Mouse (Mus musculus) frontal cortex, adult (tissue): ENCODE data around the gene Map3k9.

Source experiments
- ATAC-seq: cut with Nextera tagmentation; 2 replicates; pipeline ENCODE4 v1.9.2; 2017; ENCODE audit warnings: mild to moderate bottlenecking, moderate library complexity, mixed read lengths; ENCODE audit not compliant: low TSS enrichment

Map3k9 gene

DNA sequence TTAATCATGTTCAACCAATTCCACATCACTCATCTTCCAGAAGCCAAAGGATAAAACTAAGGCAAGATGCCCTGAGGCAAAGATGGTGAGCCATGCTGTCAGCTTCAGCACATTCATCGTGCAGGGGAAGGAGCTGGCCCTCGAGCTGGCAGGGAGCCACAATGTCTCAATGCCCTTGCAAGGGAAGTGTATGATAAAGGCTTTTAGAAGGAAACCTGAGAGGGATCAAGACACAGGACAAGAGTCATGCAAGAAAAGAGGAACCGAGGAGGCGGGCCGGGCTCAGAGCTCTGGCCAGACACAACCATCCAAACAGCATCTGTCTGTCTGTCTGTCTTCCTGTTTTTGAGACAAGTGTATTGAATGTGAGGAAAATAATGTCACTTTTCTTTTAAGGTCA lies 61.8 kb downstream of the Map3k9 start:
- 0 out of 2 replicates have a peak, but pooled peaks have one; percentile 23 for ATAC-seq

DNA sequence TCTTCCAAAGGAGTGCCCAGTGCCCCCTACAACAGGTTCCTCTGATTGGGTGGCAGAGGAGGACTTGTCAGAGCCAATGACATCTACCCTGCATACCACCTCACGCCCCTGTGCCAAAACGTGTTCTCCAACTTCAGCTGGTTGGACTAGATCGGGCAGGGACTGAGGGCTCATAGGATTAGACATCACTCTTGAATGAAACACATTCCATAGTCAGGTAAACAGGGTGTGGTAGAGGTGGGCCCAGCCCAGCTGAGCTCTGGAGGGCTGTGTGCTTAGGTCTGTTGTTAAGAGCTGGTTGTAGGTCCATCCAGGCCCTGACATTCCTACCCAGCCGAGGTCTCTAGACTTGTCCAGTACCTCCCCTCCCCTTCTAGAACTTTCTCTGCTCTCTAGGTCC lies 68.4 kb downstream of the Map3k9 start:
- ATAC-seq: no peak

DNA sequence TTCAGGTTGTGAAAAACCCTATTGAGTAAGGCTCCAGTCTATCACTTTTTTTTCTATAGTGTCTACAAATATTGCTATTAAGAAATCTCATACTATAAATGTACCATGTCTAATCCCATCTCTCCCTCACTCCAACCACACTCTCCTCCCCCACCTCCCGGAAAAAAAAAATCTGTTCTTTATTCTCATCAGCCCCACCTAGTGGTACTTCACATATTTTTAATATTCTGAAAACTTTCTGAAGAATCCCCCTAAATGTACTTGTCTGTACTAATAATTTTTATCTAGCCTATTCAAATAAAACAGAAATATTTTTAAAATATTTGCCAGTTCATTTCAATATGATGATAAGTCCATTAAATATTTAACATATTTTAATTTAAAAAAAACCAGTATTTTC lies 78.1 kb downstream of the Map3k9 start:
- no peak for ATAC-seq

DNA sequence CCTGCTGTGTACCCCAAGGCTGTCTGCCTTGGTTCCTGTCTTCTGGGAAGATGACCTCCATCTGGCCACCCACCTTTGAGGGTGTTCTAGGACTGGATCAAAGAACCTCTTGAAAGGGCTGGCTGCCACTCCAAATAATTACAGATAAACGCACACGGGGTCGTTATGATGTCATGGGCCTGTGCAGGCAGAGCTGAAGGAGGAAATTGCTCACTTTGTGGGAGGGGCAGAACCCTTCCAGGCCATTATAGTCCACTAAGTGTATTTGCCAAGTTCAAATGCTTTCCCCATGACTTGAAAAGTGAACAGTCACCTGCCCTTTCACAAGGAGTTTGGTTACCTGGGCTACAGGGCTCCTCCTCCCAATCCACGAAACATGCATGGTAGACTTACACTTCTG lies 83.0 kb downstream of the Map3k9 start:
- no peak for ATAC-seq

DNA sequence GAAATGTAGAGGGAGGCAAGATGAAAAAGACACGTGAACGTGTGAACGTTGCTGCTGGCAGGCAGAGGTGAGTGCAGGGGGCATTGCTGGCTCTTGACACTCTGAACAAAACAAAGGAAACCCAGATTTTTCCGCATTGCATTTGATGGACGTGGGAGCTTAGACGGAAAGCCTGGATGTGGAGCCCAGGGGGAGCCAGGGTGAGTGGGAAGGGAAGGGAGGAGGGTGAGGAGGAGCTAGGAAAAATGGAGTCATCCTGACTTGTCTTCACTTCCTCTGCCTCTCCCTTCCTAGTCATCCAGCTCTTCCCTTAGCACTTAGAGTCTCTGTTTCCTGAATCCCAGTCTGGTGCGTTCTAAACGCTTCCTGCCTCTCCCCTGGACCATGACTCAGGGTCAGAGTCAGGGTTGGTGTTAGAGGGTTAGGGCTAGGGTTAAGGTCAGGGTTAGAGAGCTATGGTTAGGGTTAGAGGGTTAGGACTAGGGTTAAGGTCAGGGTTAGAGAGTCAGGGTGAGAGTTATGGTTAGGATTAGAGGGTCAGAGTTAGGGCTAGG lies 89.7 kb downstream of the Map3k9 start:
- no peak for ATAC-seq

DNA sequence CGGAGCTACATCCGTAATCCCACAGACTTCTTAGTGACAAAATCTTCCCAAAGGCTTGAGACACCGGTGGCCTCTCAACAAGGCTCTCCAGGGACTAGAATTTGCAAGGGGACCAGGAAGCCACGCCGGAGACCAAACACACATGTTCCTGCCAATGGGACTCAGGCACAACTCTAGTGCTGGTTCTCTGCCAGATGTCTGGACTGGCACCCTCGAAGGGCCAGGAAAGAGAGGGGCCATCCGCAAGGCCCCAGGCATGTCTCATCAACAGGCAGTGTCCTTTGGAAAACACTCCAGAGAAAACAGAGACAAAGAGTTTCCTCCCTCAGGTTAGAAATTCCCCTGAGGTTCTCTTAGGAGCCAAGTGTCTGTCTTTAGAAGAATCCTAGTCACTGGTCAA lies 90.2 kb downstream of the Map3k9 start:
- no peak for ATAC-seq

DNA sequence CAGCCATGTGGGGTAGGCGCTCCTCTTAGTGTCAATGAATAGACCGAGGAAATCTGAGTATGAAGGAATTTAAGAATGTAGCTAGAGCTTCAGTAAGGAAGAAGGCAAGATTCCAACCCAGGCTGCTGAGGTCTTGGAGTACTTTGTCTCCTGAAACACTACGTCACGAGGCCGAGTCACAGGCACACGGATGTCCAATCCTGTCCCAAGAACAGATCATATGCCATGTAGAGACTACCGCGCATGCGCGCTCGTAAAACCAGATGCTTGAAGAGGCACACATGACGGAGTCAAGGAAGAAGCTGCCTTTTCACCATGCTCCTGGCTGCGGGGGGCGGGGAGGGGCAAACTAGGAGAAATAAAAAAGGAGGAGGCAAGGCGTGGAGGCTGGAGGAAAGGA lies 90.9 kb downstream of the Map3k9 start:
- no peak for ATAC-seq

DNA sequence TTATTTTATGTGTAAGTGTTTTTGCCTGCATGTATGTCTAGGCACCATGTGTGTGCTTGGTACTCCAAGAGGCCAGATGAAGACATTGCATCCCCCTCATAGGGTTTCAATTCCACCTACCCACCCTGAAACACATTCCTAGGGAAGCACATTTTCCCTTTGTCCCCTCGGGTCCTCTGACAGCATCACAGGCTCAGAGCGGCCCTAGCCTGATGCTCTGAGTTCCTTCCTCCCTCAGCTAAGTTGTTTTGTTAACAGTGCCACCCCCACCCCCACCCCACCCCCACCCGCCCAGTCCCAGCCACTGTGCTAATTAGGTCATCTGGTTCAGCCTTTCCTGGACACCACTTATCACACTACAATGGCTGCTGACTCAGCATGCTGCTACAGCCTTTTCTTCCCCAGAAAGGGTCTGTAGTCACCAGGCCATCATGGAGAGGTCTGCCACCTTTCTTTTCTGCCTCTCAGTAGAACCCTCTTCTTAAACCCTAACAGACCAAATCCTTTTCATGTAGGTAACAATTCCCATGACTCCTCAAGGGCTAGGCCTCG lies 91.4 kb downstream of the Map3k9 start:
- ATAC-seq: no peak

DNA sequence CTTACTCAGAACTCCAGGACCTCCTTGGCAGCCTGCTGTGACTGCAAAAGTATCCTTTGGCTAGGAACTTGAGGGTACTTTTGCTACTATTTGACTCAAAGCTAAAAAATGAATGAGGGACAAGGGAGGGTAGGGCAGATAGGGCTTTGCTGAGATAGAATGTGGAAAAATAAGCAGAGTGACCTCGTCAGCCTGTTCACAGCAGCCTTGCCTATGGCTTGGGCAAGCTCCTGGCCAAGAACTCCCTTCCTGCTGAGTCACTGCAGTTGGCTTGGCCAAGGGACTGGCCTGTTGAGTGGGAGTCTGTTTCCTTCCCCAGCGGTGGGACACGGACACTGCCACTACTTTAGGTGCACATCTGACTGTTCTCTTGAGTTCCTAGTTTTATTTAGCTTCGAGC lies 92.4 kb downstream of the Map3k9 start:
- no peak for ATAC-seq

DNA sequence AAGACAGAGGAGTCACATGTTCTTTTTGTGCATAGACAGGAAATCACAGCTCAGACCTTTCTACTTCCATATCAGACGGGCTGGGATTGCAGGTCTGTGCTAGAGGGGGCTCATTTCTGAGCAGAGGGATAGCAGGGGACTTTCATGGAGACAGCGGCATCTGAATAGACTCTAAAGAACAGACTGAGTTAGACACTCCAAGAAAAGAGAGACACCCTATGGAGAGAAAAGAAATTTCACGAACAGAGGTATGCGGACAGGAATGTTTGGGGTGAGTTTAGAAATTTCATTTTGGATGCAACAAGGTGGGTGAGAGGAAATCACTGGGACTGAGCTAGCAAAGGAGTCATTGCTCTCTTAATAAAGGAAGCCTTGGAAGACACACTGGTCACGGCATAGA lies 93.1 kb downstream of the Map3k9 start:
- peak; percentile 57; the same call in 1 of the 2 replicates for ATAC-seq

DNA sequence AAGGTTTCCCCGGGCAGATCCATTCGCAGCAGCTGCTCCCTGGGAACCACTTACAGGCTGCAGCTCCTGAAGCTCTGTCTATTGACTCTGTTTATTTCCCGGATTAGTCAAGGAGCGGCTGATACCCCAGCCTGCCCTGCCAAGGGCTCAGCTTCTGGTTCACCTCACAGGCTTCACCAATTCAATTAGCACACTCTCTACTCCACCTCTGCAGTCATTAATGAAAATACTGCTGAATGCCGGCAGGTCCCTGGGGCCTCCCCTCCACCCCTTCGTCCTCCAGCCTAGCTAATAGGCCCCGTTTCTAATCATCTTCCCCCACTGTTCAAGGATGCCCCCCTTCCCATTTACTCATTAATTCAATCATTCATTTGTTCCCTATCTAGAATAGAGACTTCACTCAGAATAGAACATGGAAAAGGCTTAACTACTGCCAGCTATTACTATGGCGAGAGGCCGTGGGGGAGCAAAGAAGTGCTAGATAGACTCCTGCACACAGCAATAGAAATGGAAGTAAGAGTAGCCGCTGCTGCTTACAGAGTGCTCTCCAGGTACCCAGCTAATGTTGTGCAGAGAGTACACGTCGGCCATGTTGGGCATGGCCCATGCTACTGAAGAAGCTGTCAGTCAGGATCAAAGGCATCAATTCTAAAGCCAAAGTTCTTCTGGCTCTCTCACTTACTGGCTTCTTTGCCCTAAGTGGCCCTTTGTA lies 94.4 kb downstream of the Map3k9 start:
- no peak for ATAC-seq

DNA sequence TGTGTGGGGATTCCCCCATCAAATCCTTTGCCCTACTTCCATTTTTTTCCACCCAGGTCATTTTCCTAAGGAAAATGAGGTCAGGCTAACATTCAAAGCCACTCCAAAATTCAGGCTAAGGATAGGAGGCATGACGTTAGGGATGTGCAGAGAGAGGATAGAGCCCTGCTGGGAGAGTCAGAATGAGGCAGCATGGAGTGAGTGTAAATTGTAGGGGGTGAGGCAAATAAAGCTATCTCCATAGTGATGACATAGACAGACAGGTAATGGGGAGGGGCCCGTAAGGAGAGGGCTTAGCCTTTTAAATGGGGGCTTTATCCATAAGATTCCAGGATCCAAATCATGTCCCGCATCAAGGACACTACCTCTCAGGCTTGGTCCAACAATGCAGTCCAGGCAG lies 95.0 kb downstream of the Map3k9 start:
- no peak for ATAC-seq

DNA sequence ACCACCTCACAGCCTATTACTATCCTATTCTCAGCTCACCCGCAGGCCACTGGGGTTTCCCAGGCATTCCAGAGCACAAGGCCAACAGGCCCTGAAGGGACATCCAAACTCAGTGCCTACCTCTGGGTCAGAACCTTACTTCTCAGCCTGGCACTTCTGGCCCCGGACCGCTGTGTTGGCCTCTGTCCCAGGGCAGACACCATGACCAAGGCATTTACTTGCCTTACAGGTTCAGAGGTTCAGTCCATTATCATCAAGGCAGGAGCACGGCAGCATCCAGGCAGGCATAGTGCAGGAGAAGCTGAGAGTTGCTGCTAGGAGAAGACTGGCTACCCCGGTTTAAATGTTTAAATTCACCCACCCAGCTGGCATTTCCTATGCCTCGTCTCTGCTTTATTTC lies 96.9 kb downstream of the Map3k9 start:
- ATAC-seq: no peak

DNA sequence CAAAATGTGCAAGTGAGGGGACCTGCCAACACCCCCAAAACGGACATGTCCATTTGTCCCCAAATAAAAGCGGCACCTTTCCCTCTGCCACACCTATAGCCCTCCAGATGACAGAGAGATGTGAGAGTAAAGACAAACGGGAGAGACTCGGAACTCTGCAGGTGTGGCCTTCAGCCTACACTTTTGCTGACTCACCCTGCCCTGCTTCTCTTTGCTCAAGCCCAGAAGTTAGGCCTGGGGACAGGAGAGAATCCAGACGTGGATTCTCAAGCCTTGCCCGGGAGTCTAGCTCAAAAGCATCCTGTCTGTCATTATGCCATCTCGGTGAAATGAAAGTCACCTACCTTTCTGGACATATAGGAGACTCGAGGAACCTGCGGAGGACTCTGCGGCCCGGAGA lies 97.6 kb downstream of the Map3k9 start:
- no peak for ATAC-seq

DNA sequence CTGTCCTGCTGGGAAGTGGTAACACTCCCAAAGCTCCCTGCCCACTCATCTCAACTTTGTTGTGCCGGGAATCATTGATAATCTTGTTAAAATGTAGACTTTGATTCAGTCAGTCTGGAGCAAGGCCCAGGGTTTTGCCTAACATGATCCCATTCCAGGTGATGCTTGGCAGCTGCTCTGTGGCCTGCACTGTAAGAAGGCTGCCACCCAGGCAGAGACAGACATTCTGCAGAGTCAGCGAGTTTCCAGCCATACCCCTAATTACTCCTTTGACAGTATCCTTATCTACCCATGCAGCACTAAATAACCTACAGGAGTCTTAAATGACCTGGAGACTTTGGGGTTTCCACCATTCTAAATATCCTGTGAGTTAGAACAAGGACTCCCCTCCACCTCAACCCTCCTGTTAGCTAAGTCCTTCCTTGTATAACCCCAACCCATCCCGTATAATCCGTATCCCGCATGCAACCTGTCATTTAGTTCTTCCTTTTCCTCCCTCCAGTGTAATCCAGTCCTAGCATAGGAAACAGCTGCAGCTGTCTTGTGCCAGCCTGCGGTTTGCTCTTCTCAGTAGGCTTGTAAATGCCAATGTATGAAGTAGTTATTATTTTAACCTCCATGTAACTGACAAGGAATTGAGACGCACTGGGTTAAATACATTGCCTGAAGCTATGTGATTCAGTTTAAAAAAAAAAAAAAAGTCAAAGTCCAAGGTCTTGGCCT lies 101.0 kb downstream of the Map3k9 start:
- no peak for ATAC-seq

DNA sequence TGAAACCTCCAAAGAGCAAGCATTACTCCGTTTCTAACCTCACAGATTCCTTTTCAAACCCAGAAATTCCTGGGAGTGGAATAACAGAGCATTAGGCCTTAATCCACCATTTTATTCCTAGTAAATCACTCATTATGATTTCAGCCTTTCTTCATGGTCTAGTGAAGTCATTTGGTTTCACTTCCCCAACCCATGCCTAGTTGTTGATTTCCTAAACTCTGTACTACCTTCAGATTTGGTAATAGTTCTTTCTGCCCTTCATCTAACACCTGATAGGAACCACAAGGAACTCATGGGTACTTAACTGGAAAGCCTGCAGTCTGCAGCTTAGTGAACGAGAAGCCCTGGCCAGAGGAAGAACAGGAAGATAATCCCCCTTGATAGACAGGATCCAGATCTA lies 105.4 kb downstream of the Map3k9 start:
- ATAC-seq: no peak
